Mouse (Mus musculus): ENCODE measurements at regions not wholly inside any gene's neighbourhood (a gene's known extent, or its start where the extent isn't known, plus 50 kb on each side); places are given as distances from the start of the nearest gene placed in this dataset.

DNA sequence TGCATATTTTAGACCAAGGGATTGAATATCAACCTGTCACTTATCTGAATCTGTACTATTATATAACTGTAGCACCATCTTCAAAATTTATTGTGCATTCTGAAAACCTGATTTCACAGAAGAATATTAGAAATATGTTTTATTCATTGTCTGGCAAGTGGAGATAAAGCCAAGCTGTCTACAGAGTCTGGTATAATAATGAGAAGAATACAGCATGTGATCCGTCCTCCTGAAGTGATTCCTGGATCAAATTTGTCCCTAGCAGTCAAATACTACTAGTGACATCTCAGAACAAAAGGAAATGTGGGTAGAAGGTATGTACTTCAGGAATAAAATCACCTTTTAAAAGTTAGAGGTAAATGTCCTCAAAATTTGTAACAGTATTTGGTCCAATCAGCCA is 123.4 kb downstream of the Manea start:
- Histone ChIP-seq H3K4me1 (ENCODE audit: control insufficient read depth in 1 of 2, insufficient read depth in 2 of 2) (no peaks in the 10 kb centered on the region), H3K36me3 (replicated peaks in 1 of 2; ENCODE audit: control insufficient read depth in 1 of 2, insufficient read depth in 1 of 2, low read length in 1 of 2) (no peaks in the 10 kb centered on the region), H3K9ac (ENCODE audit: insufficient read depth, low read depth) (no peak overlapping the region), H3K9me3 (replicated peaks; ENCODE audit: low read length) (no peaks in the 10 kb centered on the region), H3K4me3 (replicated peaks in 1 of 3; ENCODE audit: low read depth in 2 of 3, low read length in 2 of 3, poor library complexity in 1 of 3) (no peak overlapping the region), H3K27me3 (replicated peaks) (no peaks in the 10 kb centered on the region), H3K27ac (ENCODE audit: insufficient read depth, low read depth) (no peak overlapping the region), H3K79me2 (replicated peaks; ENCODE audit: control insufficient read depth, extremely low read depth, insufficient read depth, poor library complexity, severe bottlenecking) (no peaks in the 10 kb centered on the region), H3K4me2 (ENCODE audit: insufficient read depth, low read depth, poor library complexity, severe bottlenecking) (no peak overlapping the region)
- DNase-seq (ENCODE audit: extremely low read depth): no peak
- in situ Hi-C loops (cut with MboI; ENCODE audit: low pct_ligation_motif_present, low pct_unique_long_range_greater_than_20kb, low sequenced_read_pairs): no loop called here
- TF ChIP-seq NELFE (IDR thresholded peaks at IDR 0.05; ENCODE audit: low read depth, low read length): no peak
- no peak for TF ChIP-seq SMC3 (IDR thresholded peaks at IDR 0.05; ENCODE audit: low read depth, low read length)
- TF ChIP-seq CHD2 (IDR thresholded peaks at IDR 0.05; ENCODE audit: low read length): no peak
- TF ChIP-seq CHD1 (IDR thresholded peaks at IDR 0.05; ENCODE audit: low read depth, low read length): no peak
- dilution Hi-C loops (cut with MboI; ENCODE audit: extremely low pct_ligation_motif_present, extremely low pct_unique_long_range_greater_than_20kb, low sequenced_read_pairs): no loop called here
